Mouse (Mus musculus) heart, postnatal 14 days (tissue): ENCODE measurements at regions not wholly inside any gene's neighbourhood (a gene's known extent, or its start where the extent isn't known, plus 50 kb on each side); places are given as distances from the start of the nearest gene placed in this dataset.
A peak's percentile ranks its signal among the peaks of the same experiment; 100 is the strongest.
"Not testable (repeated sequence)": the region's sequence is repeated elsewhere in the genome, so short reads cannot be mapped to it uniquely, and the experiment has no call there.

Source experiments
- DNase-seq, 2 experiments: peaks; one replicate each; pipeline ENCODE4 v3.0.0; 2021 to 2022
- intact Hi-C: fragments of 180-260 bp; cut with DNase I; formaldehyde crosslinking; loops from one replicate; pipeline ENCODE4 v1.15.1; 2025

DNA sequence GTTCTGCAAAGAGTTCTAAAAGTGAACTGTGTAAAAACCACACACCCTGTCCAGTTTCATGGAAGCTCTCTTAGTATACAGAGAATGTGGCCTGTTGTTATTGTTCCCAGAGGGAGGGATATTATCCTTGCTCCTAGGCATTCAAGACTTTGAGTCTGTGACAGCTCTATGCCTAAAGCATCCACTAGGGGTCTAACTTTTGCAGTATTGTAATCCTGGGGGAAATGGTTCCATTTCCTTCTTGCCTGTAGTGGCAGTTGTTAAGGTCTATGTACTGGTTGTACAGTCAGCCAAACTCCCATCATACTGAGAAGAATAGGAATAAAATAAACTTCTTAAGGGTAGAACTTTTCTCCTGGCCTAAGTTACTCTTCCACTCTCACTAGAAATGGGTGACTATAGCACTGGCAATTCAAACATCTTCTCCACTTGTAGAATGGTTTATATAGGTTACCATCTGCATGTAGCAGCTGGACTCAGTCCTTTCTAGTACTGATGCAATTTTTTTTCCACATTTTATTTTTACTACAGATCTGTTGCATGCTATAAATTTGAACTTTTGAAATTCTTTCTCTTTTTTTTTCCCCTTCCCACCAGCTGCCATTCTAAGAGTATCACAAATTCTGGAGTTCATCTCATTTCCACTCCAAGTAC lies 51.4 kb upstream of the Dpt start:
- DNase-seq: peak; percentile 7 to 53

DNA sequence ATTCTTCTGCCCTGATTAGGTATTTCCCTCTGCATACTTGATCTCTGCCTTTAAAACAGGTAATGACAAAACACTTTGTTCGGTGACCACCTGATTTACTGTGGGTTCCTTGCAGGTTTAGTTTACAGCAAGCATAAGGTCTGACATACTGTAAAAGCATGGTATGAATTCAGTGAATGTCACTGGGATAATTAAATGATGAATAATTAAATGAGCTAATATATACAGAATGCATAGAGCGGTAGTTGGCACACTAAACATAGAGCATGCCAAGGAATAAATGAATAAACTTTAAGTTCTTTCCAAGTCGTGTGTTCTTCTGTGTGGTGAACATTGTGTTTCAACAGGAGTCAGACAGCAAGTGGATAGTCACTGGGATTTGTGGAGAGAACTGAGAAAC lies 51.9 kb upstream of the Dpt start:
- no peak for DNase-seq
- intact Hi-C loops: no loop called here

More for the DNA sequence above, 51.4 kb upstream of the Dpt start:
- intact Hi-C loops: no loop called here

DNA sequence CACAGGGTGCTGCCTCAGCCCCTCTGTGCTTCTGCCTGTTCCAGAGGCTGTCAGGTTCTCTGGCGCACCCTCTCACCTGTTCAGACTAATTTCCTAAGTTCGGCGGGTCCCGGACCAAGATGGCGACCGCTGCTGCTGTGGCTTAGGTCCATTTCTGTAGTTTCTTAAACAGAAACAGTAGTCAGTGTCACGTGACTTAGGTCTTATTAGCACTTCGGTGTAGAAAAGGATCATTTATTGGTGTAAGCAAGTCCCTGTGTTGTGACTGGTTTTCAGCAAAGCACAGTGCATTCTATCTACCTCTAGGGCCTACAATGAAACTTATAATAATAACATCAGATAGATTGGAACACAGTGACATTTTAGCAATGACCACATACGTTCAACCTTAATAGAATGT lies 53.5 kb upstream of the Dpt start:
- not testable (repeated sequence) for DNase-seq

DNA sequence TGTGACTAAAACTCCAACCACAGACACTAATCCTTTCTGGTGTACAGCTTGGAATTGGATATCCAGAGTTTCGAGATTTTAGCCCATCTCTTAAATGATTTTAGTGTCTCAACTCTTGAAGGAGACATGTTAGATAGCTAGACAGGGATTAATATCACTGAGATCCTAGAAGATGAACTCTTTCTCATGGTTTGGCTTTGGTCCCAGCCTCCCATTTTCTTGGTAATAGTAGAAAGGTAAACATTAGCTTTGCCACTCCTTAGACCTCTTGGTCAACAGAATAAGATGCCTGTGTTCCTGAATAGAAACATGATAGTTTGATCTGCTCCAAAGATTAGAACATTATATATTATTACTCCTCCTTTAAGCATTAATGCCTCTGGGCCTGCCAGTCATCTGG lies 60.8 kb upstream of the Dpt start:
- DNase-seq: no peak
- intact Hi-C loops: no loop called here

More for the DNA sequence above, 53.5 kb upstream of the Dpt start:
- intact Hi-C loops: not testable (repeated sequence)

DNA sequence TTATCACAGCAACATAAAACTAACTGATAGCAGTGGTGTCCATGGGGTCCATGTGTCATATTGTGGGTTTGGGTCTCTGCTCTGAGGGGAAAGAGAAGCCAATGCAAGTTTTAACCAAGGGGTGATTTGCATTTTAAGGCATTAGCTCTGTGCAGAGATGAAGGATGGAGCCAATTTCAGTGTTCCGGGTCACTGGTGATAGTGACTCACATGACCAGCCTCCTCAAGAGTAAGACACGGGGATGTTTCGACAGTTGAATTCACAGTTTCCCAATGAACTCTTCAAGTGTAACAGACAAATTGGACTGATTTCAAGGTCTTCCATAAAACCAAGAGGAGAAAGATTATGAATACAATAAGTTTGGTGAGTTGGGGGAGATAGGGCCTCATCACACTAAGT lies 62.7 kb upstream of the Dpt start:
- no peak for DNase-seq
- intact Hi-C loops: no loop called here

DNA sequence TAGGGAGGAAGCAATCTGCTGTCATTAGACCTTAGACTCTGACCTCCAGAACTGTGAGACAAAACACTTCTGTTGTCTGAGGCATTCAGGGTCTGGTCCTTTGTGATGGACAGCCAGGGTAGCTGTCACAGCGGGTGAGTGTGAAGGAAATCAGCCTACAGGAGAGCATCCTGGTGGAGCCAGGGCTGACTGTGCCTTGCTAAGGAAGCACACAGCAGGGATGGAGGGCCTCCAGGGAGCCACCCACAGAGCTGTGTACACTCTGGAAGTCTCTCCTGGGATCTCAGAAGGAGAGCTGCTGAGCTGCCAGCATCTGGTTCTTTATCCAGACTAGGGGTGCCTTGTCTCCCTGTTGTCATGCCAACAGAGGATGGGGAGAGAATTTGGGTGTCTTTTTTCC lies 74.4 kb upstream of the Dpt start:
- intact Hi-C loops: no loop called here
- peak in 1 of 2 experiments; percentile 3 for DNase-seq

DNA sequence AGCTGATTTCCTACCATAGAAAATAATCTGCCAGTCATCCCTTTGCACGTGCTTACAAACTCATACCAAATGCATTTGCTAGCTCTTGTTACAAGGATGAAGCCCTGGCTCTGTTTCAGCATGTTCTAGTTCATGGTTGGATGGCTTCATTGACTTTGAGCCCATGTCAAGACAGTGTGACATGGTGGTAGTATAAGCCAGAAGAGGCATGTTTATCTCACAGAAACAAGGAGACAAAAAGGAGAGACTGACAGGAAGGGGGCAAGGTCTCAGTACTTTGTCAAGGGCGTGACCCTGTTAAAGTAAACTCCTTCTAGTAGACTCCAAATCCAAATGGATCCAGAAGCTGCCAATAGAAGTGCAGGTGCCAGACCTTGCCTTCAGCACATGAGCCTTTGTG lies 81.5 kb upstream of the Dpt start:
- intact Hi-C loops: no loop called here
- no peak for DNase-seq

DNA sequence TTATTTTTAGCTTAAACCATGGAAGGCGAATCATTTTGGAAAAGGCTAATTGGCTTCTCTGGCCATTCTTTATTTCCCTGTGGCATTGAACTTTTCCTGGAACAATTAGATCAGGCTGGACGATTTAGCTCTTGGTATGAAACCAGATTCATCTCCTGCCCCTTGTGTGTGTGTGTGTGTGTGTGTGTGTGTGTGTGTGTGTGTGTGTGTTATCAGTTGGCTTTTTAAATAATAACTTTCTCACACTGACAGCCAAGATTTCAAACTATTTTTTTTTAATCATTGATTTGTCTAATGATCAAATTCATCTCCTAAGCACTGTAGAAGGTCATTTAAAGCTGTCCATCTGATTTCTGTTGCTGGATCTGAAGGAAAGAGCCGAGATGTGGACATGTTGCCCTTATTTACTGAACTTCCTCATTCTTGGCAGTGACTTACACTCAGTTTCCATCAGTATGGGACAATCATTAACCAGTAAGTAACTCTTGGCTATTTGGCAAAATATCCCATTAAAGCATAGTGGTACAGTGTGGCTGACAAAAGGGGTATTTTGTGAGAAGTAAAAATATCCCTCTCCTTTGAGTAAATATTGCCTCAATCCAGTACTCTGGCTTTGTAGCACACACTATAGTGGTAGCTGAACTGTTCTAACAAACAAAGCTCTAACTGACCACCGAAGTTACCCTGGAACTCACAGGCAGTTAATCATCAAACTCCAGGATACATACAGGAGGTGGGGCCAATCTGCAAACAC lies 82.5 kb upstream of the Dpt start:
- no peak for DNase-seq
- intact Hi-C loops: no loop called here

DNA sequence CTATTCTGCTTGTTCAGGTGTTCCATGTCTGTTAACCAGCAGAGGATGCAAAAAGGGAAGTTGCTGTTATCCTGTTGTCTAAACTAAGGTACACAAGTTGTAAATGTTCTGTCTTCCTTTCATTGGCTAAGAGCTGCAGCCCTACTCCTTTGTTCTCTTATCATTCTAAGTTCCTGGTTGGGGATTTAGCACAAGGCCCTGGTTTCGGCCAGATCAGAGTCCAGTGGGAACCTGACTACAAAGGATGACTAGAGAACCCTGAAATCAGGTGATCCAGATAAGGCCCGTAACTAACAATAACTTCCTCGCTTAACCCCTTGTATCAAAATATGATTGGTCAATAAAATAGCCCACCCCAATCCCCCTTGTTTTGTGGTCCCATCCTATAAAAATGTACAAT lies 83.9 kb upstream of the Dpt start:
- DNase-seq: no peak
- intact Hi-C loops: no loop called here

DNA sequence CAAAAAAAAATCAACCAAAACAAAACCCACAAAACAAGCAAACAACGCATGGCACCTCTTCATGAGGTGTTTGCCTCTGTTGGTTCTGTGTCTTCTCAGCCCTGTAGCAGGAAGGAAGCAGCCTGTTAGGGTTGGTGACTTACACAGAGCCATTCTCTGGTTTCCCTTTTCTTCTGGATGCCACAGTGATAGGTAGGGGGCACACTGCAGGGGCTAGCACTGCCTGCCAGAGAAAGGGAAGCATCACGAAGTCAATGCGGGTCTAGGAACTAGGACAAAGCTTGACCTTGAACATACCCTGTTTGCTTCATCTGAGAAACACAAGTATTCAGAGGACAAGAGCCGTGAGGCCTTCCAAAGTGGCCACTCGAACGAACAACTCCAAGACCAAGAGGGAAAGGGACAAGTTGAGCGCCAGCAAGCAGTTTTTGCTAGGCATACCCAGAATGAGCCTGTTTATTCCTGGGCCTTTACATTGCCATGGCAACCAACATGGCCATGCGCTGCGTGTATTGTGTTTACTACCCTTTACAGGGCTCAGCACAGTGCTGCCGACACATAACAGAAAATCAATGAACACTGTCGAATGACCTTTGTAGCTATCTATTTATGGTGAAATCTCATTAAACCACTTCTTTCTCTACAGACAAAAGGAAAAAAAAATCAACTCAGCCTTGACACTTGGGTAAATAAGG lies 91.9 kb upstream of the Dpt start:
- intact Hi-C loops: no loop called here
- DNase-seq: no peak

DNA sequence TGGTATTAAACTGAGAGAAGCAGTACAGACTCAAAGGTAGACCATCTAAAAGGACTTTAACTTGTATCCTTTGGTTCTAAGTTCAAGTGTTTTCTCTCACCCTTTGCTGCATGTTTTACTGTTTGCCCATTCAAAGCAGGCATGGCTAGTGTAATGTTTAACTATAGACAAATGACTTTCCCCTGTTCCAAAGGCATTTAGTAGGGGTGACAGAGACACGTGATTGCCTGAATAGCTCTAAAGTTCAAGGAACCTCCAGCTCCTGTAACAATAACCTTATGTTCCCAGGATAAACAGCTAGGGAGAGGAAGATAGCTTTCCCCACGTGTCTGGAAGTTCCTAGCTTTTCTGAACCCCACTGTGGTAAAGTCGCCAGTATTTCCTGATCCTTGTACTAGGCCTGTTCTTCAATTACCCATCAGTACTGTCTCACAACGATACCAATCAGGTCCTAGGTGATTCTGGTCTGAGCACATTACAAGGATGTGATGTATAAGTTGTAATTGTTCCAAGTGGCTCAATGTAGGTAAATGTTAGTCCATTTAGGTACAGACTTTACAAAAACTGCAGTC lies 92.8 kb upstream of the Dpt start:
- no peak for DNase-seq
- intact Hi-C loops: no loop called here

DNA sequence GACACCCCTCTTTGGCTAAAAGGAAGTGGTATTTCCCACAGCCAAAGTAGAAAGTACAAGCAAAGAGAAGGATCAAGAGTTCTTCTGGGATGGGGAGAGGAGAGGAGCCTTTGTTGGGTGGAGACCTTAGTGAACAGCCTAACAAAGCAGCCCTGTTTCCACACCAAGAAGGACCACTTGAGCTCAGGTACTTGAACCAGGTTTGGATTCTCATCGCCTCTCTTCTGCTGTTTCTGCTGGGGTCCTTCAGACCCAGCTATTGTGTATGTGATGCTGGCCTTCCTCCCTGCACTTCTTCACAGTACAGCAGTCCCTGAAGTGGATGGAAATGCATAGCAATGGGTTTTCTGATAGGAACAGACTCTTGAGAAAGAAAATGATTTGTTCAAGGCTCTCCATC lies 106.4 kb upstream of the Dpt start:
- intact Hi-C loops: no loop called here
- DNase-seq: no peak

DNA sequence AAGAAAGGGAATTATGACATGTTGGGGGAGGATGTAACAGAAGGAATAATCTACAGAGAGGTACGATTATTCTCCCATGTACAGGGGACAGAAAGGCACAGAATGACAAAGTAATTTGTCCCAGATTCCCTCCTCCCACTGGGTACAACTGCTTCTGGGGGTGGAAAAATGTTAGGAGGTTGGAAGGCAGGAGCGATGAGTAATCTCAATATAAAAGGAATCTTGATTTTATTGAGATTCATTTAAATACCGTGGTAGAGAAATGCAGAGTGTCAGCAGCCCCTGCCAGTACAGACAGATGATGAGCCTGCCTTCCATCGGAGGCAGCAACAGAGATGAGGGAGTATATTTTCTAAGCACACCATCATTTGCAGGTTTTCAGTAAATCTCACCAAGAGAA lies 107.1 kb upstream of the Dpt start:
- intact Hi-C loops: loop anchor here (5.0 kb wide), 2 partner anchors 208 to 232 kb away; partner anchors contain the start of gene Atp1b1
- no peak for DNase-seq

DNA sequence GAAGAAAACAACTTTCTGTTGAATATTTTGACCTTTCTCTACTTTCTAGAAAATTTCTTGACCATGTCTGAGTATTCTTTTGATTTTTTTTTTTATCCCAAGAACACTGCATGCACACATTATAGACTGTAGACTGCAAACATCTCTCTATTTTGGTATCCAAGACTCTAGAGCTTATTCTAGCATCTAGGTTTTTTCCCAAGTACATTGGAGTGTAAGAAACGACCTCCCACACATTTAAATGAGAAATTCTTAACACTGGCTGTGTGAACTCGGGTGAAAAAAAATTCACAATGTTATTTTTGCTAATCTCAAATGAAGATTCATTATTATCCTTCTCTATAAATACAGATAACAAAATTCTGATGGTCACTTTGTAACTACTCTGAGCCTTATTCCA lies 112.0 kb upstream of the Dpt start:
- intact Hi-C loops: no loop called here
- DNase-seq: no peak

DNA sequence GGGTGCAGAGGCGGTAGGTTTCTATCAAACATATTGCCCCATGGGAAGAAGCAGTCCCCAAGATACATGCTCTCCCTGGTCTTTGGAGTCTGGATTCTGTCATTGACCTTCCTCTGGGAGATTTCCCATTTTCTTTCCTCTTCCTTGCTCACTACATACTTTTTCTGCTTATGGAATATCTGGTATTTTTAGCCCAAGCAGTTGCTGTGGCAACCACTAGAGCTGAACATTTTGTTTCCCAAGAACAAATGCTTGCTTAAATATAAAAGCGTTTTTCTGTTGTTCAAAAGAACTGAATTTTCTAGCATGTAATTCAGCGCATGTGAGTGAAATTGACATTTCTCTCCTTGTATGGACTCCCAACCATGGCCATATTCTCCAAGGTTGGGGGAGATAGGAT lies 112.7 kb upstream of the Dpt start:
- DNase-seq: no peak
- intact Hi-C loops: no loop called here

DNA sequence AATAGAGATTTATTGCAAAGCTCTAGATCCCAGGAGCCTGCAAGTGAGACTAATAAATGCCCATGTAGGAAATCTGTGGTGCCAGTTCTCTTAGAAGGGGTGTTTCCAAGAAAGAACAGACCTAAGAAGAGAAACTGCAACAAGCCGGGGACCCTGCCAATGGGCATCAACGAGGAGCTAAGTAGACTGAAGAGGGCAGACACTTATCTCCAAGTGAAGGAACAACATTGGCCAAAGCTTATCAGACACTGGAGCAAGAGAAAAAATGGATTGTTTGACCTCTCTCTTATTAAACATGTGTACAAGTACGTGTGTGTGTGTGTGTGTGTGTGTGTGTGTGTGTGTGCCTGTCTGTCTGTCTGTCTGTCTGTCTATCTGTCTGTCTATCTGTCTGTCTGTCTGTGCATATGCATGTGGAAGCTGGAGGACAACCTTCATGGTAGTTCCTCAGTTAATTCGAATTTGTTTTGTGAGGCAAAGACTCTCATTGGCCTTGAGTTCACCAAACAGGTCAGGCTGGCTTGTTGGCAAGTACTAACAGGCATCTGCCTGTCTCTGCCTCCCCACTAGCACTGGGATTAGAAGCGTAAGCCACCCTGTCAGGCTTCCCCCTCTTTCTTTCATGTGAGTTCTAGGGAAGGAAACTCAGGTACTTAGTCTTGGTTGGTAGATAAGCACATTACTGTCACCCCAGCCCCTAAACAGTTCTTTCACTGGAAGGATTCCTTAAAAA lies 113.4 kb upstream of the Dpt start:
- intact Hi-C loops: no loop called here
- no peak for DNase-seq

DNA sequence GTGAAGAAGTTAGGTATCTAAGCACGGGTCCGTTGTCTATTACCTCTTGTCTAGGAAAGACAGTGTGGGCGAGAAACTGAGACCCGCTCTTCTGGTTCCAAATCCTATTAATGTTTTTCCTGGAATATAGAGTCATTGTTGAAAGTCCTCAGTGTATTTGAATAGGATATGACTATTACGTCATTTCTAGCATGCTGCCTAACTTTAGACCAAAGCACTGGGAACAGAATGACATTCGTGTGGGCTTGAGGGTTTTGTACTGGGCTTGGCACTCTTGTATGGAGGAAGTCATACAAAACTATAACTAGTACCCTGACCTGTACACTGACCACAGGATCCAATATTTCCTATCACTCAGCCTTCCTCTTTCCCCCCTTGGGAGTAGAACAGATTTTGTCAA lies 114.0 kb upstream of the Dpt start:
- DNase-seq: no peak
- intact Hi-C loops: no loop called here

DNA sequence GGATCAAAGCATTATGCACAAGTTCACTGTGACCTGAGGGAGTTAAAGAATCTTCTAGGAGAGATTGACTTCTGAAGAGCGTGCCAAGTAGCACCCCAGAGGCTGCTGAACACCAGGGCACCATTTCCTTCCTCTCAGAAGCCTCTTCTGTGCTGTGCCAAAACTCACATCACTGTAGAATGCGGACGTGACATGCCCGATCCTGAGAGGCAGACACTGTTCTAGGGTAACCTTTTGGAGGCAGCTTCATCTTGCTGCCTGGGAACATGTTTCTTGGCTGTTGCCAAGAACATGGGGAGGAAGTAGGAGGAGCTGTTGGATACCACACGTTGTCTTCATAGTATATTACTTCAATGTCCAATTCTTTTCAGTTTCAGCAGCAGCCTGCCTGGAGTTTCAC lies 114.9 kb upstream of the Dpt start:
- intact Hi-C loops: no loop called here
- peak; percentile 13 to 21 for DNase-seq

DNA sequence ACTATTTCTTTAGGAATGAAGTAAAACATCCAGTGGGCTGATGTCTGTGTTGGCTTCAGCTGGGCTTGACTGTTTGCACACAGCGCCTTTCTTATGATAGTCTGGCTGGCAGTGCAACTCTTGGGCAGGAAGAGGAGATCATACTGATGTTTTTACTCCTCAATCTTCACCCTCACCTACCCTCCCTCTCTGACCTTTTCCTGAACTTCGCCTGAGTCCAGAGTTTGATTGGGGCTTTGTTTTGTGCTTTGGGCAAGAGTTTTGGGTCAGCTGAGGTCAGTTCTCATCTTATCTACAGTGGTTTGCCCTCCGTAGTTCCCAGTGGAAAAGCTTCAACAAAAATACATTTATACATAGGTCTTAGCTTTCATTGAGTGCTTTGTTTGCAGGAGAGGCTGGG lies 118.1 kb upstream of the Dpt start:
- intact Hi-C loops: no loop called here
- DNase-seq: no peak

DNA sequence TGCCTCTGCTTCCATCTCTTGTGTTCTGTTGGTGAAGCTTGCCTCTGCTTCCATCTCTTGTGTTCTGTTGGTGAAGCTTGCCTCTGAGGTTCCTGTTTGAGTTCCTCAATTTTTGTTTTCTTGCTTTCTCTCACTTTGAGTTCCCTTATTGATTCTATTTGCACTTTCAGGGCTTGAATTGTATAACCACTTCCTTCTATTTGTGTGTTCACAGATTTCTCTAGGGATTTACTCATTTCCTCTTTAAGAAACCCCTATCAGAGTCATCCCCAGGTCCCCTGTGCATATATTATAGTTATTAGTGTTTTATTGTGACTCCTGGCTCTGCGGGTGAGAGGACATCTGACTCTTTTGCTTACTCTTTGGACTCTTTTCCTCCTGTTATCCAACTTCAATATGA lies 144.2 kb upstream of the Dpt start:
- intact Hi-C loops: no loop called here
- DNase-seq: no peak
